Mouse (Mus musculus) midbrain, embryonic 12.5 days (tissue): Measurements from ENCODE around the gene 9030612E09Rik. TPM values are rescaled to one million over a fixed set of nuclear protein-coding genes. Genes with fewer than 3 reads are reported as not detected.

Source experiments
- ATAC-seq: fragments of 200-750 bp; cut with Nextera tagmentation; 2 replicates; pipeline ENCODE4 v1.8.0; 2017; ENCODE audit warnings: low read depth, moderate TSS enrichment, moderate library complexity; ENCODE audit not compliant: low FRiP score
- H3K27ac ChIP-seq: fragments of 300-500 bp; sonication (generic); replicated peaks from 2 replicates; pipeline ENCODE4 v1.5.1; 2016; ENCODE audit warnings: mild to moderate bottlenecking
- H3K27me3 ChIP-seq: fragments of 300-500 bp; sonication (generic); 2 replicates; pipeline ENCODE4 v1.6.1; 2016; ENCODE audit warnings: mild to moderate bottlenecking
- H3K36me3 ChIP-seq: fragments of 300-500 bp; sonication (generic); 2 replicates; pipeline ENCODE4 v1.6.1; 2016
- H3K4me1 ChIP-seq: fragments of 300-500 bp; sonication (generic); 2 replicates; pipeline ENCODE4 v1.6.1; 2016
- H3K4me2 ChIP-seq: fragments of 300-500 bp; sonication (generic); replicated peaks from 2 replicates; pipeline ENCODE4 v1.6.1; 2016; ENCODE audit warnings: mild to moderate bottlenecking, moderate library complexity
- H3K4me3 ChIP-seq: fragments of 300-500 bp; sonication (generic); 2 replicates; pipeline ENCODE4 v1.5.1; 2016; ENCODE audit warnings: mild to moderate bottlenecking
- H3K9ac ChIP-seq: fragments of 300-500 bp; sonication (generic); replicated peaks from 2 replicates; pipeline ENCODE4 v1.6.1; 2016; ENCODE audit warnings: mild to moderate bottlenecking, moderate library complexity
- H3K9me3 ChIP-seq: fragments of 300-500 bp; sonication (generic); 2 replicates; pipeline ENCODE4 v1.6.1; 2016; ENCODE audit warnings: mild to moderate bottlenecking
- WGBS: fragments of 180-500 bp; shearing (Covaris S2); methylation state at CpG from one replicate; pipeline ENCODE4 v1.1.7; 2016; 5-methylcytosine and 5-hydroxymethylcytosine counted together
- polyA plus RNA-seq: library from polyadenylated mRNA; unstranded; fragments of >200 nt; fragmentation: Nextera tagmentation; extraction: Ambion mirVana; gene quantifications from 2 replicates; pipeline ENCODE4 v1.2.1, GENCODE M21; 2016

The 9030612E09Rik gene
- polyA plus RNA-seq: 1.9 and 2.2 TPM in 2 replicates

DNA sequence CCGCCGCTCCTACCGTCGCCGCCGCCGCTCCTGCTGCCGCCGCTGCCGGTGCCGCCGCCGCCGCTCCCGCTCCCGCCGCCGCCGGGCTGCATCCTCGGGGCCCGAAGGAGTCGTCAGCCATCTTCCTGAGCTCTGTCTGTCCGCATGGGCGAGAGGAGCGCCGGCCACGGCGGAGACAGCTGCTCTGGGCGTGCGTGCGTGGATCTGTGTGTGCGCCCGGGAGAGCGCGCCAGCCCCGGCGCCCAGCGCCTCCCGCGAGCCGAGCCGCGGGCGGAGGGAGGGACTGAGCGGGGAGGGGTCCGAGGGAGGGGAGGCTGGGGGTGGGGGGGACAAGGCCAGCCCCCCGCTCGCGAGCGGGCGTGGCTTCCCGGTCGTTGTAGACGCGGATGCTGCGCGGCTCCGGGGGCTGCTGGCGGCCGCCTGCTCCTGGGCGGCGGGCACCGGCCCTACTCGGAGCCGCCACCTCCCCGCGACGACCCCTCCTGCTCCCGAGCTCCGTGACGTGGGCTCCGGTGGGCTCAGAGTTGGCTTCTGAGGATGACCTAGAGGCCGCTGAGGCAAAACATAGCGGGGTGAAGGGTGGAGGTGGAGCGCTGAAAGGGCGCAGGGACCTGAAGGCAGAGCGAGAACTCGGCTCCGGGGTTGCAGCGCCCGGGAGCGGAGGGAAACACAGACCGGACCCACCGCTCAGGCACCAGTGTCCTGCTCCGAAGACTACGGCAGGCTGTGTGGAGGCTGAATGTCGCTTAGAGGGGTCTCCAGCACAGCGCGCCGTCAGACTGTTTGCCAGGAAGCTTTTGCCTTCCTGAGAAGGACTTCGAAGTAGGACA is at the start of gene 9030612E09Rik, which contains the start of gene Sobp:
9030612E09Rik (plus strand) TSS at position 379 of the 830 bp plus-strand sequence.
Sobp (minus strand) TSS at position 205 of the 830 bp plus-strand sequence.
- H3K9me3 ChIP-seq: no peaks in the 10 kb centered on the region
- H3K4me1 ChIP-seq: peaks cover 35% of the 10 kb centered on the region
- H3K9ac ChIP-seq: peak within 1 kb of the TSS; percentile 75
- 0% methylated on average over 71 of the region's 91 CpGs for whole genome bisulfite sequencing
- H3K27me3 ChIP-seq: peaks cover 32% of the 10 kb centered on the region
- peak; percentile 81 for ATAC-seq
- H3K4me2 ChIP-seq: peak within 1 kb of the TSS; percentile 77
- H3K36me3 ChIP-seq: no peaks in the 10 kb centered on the region
- peak within 1 kb of the TSS; percentile 94 for H3K27ac ChIP-seq
- peak within 1 kb of the TSS; percentile 83 for H3K4me3 ChIP-seq

DNA sequence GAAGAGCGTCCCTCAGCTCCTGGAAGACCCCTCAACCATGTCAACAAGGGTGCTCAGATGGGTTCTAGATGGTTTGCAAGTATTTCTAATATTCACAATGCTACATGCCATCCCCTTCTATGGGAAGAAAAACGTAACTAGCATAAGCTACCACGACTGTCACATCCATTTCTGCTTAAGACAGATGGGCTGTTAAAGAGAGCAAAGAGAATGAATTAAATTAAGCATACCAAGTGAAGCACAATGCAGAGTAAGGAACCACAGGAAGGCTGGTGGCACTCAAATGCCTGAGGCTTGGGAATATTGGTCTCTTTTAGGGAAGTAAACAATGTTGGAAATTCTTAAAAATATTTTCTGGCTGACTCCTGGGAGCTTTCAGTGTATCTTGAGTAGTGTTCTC is 45.8 kb upstream of the 9030612E09Rik start:
- no peak overlapping the region for H3K27ac ChIP-seq
- H3K27me3 ChIP-seq: no peaks in the 10 kb centered on the region
- ATAC-seq: no peak
- 59% methylated on average over 3 of the region's 3 CpGs for WGBS
- no peak overlapping the region for H3K4me3 ChIP-seq
- no peak overlapping the region for H3K9ac ChIP-seq
- H3K9me3 ChIP-seq: no peaks in the 10 kb centered on the region
- H3K36me3 ChIP-seq: no peaks in the 10 kb centered on the region
- no peak overlapping the region for H3K4me2 ChIP-seq
- peaks cover 25% of the 10 kb centered on the region for H3K4me1 ChIP-seq

DNA sequence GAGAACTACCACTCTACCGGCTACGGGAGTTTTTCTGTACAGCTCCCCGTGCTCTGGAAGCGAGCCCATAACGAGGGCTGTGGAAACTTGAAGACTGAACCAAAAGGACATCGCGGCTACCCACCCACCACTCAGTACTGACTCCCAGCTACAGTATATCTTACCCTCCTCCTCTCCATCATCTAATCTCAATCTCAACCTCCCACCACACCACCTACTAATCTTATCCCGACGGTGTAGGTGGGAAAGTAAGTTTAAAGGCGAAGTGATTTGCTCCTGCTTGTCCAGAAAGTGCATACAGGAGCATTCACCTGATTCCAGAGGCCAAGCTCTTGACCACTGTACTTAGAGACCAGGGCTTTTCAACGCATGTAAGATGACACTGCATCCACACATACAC is 40.5 kb upstream of the 9030612E09Rik start:
- Histone ChIP-seq H3K27me3 (no peaks in the 10 kb centered on the region), H3K4me3 (no peak overlapping the region), H3K4me2 (no peak overlapping the region), H3K27ac (no peak overlapping the region), H3K9ac (no peak overlapping the region), H3K36me3 (no peaks in the 10 kb centered on the region; the same call in 1 of the 2 replicates), H3K4me1 (peaks cover under 1% of the 10 kb centered on the region; the same call in 1 of the 2 replicates), H3K9me3 (no peaks in the 10 kb centered on the region)
- WGBS: 92% methylated on average over 11 of the region's 11 CpGs
- ATAC-seq: no peak

DNA sequence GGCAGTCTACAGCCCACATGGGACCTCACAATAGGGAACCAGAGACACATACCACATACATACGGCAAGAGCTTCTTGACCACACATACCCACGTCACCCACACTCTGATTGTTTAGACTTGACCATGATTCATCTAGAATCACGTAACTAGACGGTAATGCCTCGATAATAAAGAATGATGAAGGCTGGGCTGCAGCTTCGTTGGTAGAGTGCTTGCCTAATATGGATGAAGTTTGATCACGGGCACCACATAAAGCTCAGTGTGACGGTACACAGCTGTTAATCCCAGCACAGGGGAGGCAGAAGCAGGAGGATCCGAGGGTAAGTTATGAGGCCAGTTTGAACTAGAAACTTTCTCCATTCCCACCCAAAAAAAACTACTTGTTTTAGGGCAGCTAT is 31.3 kb upstream of the 9030612E09Rik start:
- H3K27me3 ChIP-seq: no peaks in the 10 kb centered on the region
- no peak overlapping the region for H3K27ac ChIP-seq
- H3K4me1 ChIP-seq: no peaks in the 10 kb centered on the region
- no peak overlapping the region for H3K4me2 ChIP-seq
- H3K9me3 ChIP-seq: no peaks in the 10 kb centered on the region
- 92% methylated on average over 9 of the region's 9 CpGs for WGBS
- no peak overlapping the region for H3K4me3 ChIP-seq
- no peaks in the 10 kb centered on the region for H3K36me3 ChIP-seq
- ATAC-seq: no peak
- no peak overlapping the region for H3K9ac ChIP-seq

DNA sequence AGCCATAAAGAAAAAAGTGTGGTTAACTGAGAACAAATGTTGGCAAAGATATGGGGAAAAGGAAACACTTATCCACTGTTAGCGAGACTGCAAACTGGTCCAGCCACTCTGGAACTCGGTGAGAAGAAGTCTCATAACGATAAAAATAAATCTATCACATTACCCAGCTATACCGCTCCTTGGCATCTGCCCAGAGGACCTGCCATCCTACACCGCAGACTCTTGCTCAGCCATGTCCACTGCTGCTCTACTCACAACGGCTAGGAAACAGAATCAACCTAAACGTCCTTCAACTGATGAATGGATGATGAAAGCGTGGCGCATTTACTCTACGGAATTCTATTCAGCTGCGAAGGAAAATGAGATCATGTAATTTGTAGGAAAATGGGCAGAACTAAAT is 26.0 kb upstream of the 9030612E09Rik start:
- no peaks in the 10 kb centered on the region for H3K27me3 ChIP-seq
- H3K4me2 ChIP-seq: no peak overlapping the region
- H3K36me3 ChIP-seq: 0 out of 2 replicates have a peak, but pooled peaks cover 3% of the 10 kb centered on the region
- no peak overlapping the region for H3K4me3 ChIP-seq
- 92% methylated on average over 11 of the region's 11 CpGs for WGBS
- no peak for ATAC-seq
- H3K9me3 ChIP-seq: no peaks in the 10 kb centered on the region
- peaks cover 8% of the 10 kb centered on the region; the same call in 1 of the 2 replicates for H3K4me1 ChIP-seq
- H3K9ac ChIP-seq: no peak overlapping the region
- no peak overlapping the region for H3K27ac ChIP-seq

DNA sequence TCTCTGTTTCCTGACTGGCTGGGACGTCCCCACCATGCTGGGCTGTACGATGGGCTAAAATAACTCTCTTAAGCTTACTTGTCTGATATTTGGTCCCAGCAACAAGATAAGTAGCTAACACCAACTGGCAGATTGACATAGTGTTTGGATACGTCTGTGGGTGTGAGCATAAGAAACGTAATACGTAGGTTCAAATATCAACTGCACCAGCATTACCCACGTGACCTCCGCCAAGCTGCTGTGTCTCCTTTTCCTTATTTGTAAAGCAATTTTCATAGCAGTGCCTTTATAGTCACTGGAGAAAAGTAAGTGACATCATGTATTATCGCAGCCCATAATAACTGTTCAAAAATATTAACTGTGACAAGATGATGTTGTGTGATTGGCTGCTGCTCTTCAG is 21.9 kb upstream of the 9030612E09Rik start:
- Histone ChIP-seq H3K27ac (no peak overlapping the region), H3K4me3 (no peak overlapping the region), H3K36me3 (0 out of 2 replicates have a peak, but pooled peaks cover 3% of the 10 kb centered on the region), H3K27me3 (no peaks in the 10 kb centered on the region), H3K4me1 (peaks cover 34% of the 10 kb centered on the region), H3K9me3 (no peaks in the 10 kb centered on the region), H3K4me2 (no peak overlapping the region), H3K9ac (no peak overlapping the region)
- ATAC-seq: no peak
- WGBS: 93% methylated on average over 8 of the region's 8 CpGs

DNA sequence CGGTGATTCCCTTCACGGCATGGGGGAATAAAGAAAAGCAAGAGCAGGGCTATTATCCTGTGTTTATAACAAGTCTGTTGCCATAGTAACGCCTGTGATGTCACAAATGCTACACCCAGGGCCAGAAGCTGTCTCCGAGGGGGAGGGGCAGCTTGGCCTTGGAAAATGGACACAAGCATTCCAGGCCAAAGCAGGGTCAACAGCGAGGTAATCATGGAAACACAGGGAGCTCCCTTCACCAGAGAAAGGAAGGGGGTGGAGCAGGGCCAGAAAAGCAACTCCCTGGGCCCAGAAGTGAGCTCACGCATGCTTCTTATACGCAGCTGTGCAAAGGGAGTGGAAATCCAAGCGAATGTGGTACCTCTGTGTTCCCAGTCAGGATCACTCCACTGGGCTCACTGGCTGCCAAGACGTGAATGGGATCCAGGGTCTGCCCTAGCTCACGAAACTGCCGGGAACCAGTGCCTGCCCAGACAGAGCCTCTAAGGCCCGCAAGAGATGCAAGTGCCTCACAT is 19.4 kb upstream of the 9030612E09Rik start:
- H3K9me3 ChIP-seq: no peaks in the 10 kb centered on the region
- peak overlapping the region; percentile 41 for H3K4me2 ChIP-seq
- H3K4me1 ChIP-seq: peaks cover 31% of the 10 kb centered on the region
- 0 out of 2 replicates have a peak overlapping the region, but pooled peaks have one; percentile 5 for H3K4me3 ChIP-seq
- 7% methylated on average over 12 of the region's 12 CpGs for WGBS
- peak overlapping the region; percentile 28; the same call in 1 of the 2 replicates for H3K9ac ChIP-seq
- peaks cover 1% of the 10 kb centered on the region; the same call in 1 of the 2 replicates for H3K36me3 ChIP-seq
- ATAC-seq: peak; percentile 84
- peak overlapping the region; percentile 86 for H3K27ac ChIP-seq
- no peaks in the 10 kb centered on the region for H3K27me3 ChIP-seq

DNA sequence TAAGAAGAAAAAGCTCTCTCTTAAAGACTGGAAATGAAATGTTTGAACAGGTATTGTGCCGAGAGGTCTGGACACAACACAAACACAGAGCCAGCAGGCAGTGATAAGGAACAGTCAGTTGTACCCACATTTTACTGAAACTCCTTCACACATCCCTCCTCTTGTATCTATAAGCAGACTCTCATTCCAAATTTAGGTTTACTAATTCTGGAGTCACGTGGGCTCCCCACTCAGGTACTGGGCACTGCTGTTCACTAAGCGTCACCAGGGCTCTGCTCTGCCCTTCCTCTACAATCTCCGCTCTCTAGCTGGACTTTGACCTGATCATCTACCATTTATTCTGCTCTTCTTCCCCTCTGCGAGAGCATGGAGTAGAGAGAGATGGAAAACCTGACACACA is 15.6 kb upstream of the 9030612E09Rik start:
- Histone ChIP-seq H3K9me3 (0 out of 2 replicates have a peak, but pooled peaks cover 2% of the 10 kb centered on the region), H3K27me3 (no peaks in the 10 kb centered on the region), H3K36me3 (peaks cover 5% of the 10 kb centered on the region; the same call in 1 of the 2 replicates), H3K9ac (no peak overlapping the region; the same call in 1 of the 2 replicates), H3K4me3 (no peak overlapping the region), H3K27ac (no peak overlapping the region), H3K4me2 (no peak overlapping the region), H3K4me1 (peaks cover 22% of the 10 kb centered on the region)
- ATAC-seq: no peak
- WGBS: 80% methylated on average over 5 of the region's 5 CpGs

DNA sequence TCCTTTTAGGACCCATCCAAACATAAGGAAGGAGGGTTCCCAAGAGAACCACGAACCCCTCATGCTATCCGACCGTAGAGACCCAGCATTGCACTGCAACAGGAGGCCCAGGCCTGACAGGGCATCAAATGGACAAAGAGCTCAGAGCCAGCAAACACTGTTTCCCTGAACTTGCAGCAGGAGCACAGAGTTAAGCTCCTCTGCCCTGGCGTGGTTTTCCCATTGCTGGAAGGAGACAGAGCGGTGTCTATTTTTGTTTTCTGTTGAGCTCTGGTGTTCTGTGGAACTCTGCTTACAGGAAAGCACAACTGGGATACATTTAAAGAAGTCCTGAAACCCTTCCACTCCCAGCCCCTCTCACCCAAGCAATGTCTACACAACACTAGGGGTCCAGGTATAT is 15.2 kb upstream of the 9030612E09Rik start:
- H3K36me3 ChIP-seq: peaks cover 5% of the 10 kb centered on the region; the same call in 1 of the 2 replicates

DNA sequence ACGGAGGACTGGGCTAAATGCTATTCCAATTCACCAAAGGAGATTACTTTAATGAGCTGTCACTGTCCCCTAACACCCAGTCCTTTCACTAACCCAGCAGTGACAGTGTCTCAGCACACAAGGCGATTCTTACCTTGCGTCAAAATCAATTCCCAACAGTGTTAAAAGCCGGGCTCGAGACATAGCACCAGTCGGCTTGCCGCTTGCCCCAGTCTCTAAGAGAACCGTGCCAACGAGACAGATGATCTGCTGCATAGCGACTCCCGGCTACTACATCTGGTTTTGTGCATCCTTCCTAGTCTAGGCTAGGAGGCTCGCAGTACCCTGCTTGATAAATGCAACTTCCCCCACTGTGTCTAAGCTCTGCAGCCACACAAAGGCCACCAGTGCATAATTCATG is 12.2 kb upstream of the 9030612E09Rik start:
- ATAC-seq: peak; percentile 4; the same call in 1 of the 2 replicates

More for the DNA sequence above, 15.2 kb upstream of the 9030612E09Rik start:
- H3K4me3 ChIP-seq: no peak overlapping the region
- no peak overlapping the region for H3K4me2 ChIP-seq
- no peak overlapping the region; the same call in 1 of the 2 replicates for H3K9ac ChIP-seq
- no peak for ATAC-seq
- H3K9me3 ChIP-seq: 0 out of 2 replicates have a peak, but pooled peaks cover 2% of the 10 kb centered on the region
- H3K4me1 ChIP-seq: peaks cover 18% of the 10 kb centered on the region
- WGBS: 77% methylated on average over 5 of the region's 5 CpGs
- no peaks in the 10 kb centered on the region for H3K27me3 ChIP-seq
- no peak overlapping the region for H3K27ac ChIP-seq

DNA sequence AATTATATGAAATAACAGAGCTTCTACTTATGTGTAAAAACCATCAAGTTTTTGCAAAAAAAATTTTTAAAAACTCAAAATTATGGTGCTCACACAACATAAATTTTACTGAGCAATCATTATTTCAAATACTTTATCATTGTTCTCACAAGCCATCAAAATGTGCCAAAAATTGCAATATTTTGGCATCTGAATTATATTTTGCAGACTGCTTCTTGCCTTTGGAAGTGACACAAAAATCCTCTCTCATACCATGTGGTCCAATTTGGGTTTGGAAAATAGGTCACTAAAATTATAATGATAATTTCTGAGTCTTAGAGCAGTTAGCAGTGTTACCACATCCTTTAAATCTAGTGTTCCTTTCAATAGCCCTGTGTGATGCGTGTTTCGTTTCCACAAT is 10.1 kb upstream of the 9030612E09Rik start:
- Histone ChIP-seq H3K27me3 (no peaks in the 10 kb centered on the region), H3K27ac (no peak overlapping the region), H3K36me3 (peaks cover 5% of the 10 kb centered on the region; the same call in 1 of the 2 replicates), H3K9me3 (0 out of 2 replicates have a peak, but pooled peaks cover 2% of the 10 kb centered on the region), H3K9ac (no peak overlapping the region), H3K4me1 (peaks cover 5% of the 10 kb centered on the region), H3K4me2 (no peak overlapping the region), H3K4me3 (no peak overlapping the region)
- no peak for ATAC-seq
- WGBS: 90% methylated on average over 2 of the region's 2 CpGs

More for the DNA sequence above, 12.2 kb upstream of the 9030612E09Rik start:
- Histone ChIP-seq H3K4me2 (no peak overlapping the region), H3K36me3 (peaks cover 5% of the 10 kb centered on the region; the same call in 1 of the 2 replicates), H3K9ac (no peak overlapping the region), H3K4me3 (no peak overlapping the region; the same call in 1 of the 2 replicates), H3K27me3 (no peaks in the 10 kb centered on the region), H3K27ac (peak overlapping the region; percentile 67), H3K4me1 (no peaks in the 10 kb centered on the region; the same call in 1 of the 2 replicates), H3K9me3 (0 out of 2 replicates have a peak, but pooled peaks cover 2% of the 10 kb centered on the region)
- WGBS: 66% methylated on average over 12 of the region's 12 CpGs

DNA sequence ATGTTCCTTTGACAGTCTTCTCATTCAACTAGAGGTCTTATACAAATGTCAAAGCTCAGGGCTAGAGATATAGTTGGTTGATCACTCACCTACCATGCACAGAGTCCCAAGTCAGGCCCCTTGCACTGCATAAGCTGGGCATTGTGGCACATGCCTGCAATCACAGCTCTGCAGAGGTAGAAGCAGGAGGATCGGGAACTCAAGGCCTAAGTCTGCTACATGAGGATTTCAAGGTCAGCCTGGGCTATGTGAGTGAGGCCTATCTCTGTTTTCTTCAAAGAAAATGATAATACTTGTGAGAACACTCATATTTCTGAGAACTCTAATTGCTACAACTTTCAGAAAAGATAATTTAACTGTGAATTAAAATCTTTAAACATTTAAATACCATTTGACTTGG is 8.4 kb upstream of the 9030612E09Rik start:
- WGBS: 88% methylated on average over 1 of the region's 1 CpGs
- Histone ChIP-seq H3K4me1 (peaks cover 12% of the 10 kb centered on the region), H3K27ac (no peak overlapping the region), H3K9ac (no peak overlapping the region), H3K4me3 (no peak overlapping the region), H3K4me2 (no peak overlapping the region), H3K27me3 (peaks cover 6% of the 10 kb centered on the region; the same call in 1 of the 2 replicates), H3K9me3 (0 out of 2 replicates have a peak, but pooled peaks cover 2% of the 10 kb centered on the region), H3K36me3 (no peaks in the 10 kb centered on the region)
- no peak for ATAC-seq
